Mouse (Mus musculus) left cerebral cortex, postnatal 10 days (tissue): ENCODE data around the gene Olfr147. TPM values are rescaled to one million over a fixed set of nuclear protein-coding genes. Genes with fewer than 3 reads are reported as not detected.
"Not testable (repeated sequence)": the region's sequence is repeated elsewhere in the genome, so short reads cannot be mapped to it uniquely, and the experiment has no call there.

Source experiments
- DNase-seq, 2 experiments: peaks; one replicate each; pipeline ENCODE4 v3.0.0; 2021 to 2022; ENCODE audit warnings: low spot score in 2 of 2, mixed read lengths in 1 of 2; ENCODE audit errors: extremely low spot score in 1 of 2
- intact Hi-C: fragments of 180-260 bp; cut with DNase I; formaldehyde crosslinking; loops from one replicate; pipeline ENCODE4 v1.15.1; 2025
- total RNA-seq, 2 experiments: library from RNA; stranded (reverse); gene quantifications; 2 replicates each; pipeline ENCODE4 v1.2.3; 2021

Olfr147 gene
- total RNA-seq, result not detected

GRCm38 (mm10) chr9:38401398-38401797, at the start of gene Olfr147:
Olfr147 (plus strand) TSS chr9:38401698.
- intact Hi-C loops, result no loop called here
- no peak for DNase-seq

DNA sequence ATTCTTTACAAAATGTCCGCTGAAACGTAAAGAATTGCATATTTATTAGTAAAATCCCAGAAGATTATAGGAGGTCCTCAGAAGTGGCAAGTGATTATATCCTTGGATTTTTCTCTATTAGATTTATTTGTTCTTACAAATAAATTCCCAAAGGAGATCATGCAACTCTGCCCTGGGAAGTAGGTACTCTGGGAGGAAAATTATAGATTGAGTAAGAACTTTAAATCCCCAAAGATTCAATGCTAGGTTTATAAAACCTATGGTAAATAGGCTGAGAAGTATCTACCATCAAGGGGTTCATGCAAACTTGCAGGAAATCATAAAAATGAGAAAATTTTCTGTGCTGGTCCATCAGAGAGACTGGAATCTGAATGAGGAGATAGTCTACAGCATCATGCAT, 34.9 kb upstream of the Olfr147 start, which contains the start of gene Olfr250:
Olfr250 (plus strand) TSS at position 301 of the 400 bp plus-strand sequence.
- DNase-seq, result no peak
- intact Hi-C loops, result no loop called here

GRCm38 (mm10) chr9:38376786-38377185, 24.7 kb upstream of the Olfr147 start, which contains the start of gene Olfr251:
Olfr251 (plus strand) TSS chr9:38377086.
- no peak for DNase-seq
- intact Hi-C loops, result no loop called here

DNA sequence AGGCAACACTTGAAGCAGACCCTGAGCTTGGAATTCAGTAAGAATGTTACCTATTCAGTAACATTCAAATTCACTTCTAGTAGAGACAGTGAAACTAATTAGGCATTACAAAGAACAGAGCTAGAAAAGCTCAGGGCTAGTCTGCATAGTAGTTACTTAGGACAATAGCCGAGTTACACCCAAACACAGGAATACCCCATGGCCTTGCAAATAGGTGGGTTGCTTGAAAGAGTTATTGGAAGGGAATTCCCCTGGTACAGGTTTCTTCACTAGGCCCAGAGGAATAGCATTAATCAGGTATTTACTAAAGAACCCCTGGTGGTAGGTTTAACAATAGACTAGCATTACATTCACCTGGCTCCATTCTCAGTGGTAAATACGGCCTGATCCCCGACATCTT, 6.0 kb downstream of the Olfr147 start:
- intact Hi-C loops, DNase-seq: not testable (repeated sequence)

- DNase-seq, intact Hi-C loops: not testable (repeated sequence)
Measured at GRCm38 (mm10) chr9:38413502-38413901, 12.0 kb downstream of the Olfr147 start.

DNA sequence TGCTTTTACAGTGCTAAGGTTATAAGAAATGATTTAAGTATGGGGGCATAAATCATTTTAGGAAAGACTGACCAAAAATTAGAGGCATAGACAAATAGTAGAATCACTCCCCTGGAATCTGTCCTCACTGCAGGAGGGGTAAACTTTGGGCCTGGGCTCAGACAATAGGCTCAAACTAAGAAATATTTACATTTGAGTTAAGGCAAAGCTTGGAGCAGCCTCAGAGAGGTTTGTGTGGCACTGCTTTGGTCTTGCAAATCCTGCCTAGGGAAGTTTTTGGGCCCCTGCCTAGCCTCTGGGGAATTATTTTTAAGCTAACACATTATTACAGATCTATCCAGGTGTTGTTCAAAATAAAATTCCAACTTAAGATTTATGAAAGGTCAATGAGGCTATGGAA, 22.3 kb downstream of the Olfr147 start:
- intact Hi-C loops, result no loop called here
- DNase-seq, result no peak

DNA sequence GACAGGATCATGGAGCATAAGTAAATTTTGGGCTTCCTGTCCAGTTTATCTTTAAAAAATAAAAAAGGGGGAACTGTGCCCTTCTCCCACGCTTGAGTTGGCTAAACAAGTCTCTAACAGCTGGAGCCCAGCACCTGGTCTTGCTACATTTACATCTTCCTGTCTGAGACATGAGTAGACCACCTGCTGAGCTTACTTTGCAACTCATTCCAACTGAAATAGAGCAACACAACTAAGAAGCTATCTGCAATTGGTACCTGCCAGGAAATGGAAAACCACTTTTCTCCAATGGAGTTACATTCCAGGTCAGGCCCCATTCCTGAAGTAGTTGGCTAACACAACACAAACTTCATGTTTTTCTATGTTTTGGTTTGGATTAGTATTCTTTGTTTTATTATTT, 25.5 kb downstream of the Olfr147 start:
- intact Hi-C loops, result no loop called here
- DNase-seq, result no peak

DNA sequence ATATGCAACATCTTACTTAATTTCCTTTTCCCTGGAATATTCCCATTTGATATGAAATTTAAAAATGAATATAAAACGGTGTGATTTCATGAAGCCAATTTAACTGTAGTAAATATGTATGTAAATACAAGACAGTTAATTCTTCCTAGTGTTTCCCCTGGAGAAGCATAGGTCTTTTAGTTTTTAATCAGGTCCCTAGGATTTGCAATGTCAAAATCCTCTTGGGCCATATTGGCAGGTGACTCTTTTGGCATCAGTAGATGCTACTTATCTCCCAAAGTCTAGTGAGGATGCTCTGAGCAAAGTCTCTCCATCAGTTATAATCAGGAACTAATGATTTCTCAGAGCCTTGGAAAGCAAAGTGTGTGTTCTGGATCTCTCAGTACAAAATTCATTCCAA, 27.7 kb downstream of the Olfr147 start, which contains the start of gene Olfr901:
Olfr901 (plus strand) TSS at position 301 of the 400 bp plus-strand sequence.
- no peak for DNase-seq
- intact Hi-C loops, result no loop called here

DNA sequence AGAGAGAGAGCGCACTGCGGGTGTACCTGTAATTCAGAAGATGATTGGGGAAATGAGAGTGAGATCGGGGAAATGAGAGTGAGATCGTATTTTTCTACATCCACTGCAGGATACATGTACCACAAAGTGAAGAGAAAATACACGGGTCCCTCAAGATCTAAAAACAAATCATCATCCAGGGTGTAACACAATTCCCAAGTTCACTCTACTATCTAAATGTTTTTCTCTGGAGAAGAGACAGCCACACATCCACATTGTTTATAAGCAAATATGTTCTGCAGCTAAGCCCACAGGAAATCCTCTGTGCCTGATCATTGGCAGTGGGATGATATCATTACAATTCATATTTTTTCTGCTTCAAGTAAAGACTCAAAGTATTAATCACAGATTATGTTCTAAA, 45.9 kb downstream of the Olfr147 start, which contains the start of gene Olfr902:
Olfr902 (plus strand) TSS at position 301 of the 400 bp plus-strand sequence.
- no peak for DNase-seq
- intact Hi-C loops, result no loop called here

Other genes starting within 250 kb of the Olfr147 start
- gene Olfr891, start 220.9 kb upstream of the Olfr147 start, total RNA-seq, result not detected
- gene Olfr893, start 193.3 kb upstream of the Olfr147 start, total RNA-seq, result not detected
- gene Olfr894, start 183.6 kb upstream of the Olfr147 start, total RNA-seq, result not detected
- not detected for gene Olfr143, start 148.9 kb upstream of the Olfr147 start, total RNA-seq
- gene Olfr895, start 133.8 kb upstream of the Olfr147 start, total RNA-seq, result not detected
- not detected for gene Olfr896-ps1, start 110.6 kb upstream of the Olfr147 start, total RNA-seq
- not detected for gene Olfr25, start 72.6 kb upstream of the Olfr147 start, total RNA-seq
- gene Olfr898, start 53.3 kb upstream of the Olfr147 start, total RNA-seq, result not detected
- not detected for gene Olfr250, start 34.8 kb upstream of the Olfr147 start, total RNA-seq
- not detected for gene Olfr251, start 24.6 kb upstream of the Olfr147 start, total RNA-seq
- gene Olfr901, start 27.8 kb downstream of the Olfr147 start, total RNA-seq, result not detected
- not detected for gene Olfr902, start 46.0 kb downstream of the Olfr147 start, total RNA-seq
- gene Olfr904, start 61.4 kb downstream of the Olfr147 start, total RNA-seq, result not detected
- not detected for gene Olfr905, start 69.4 kb downstream of the Olfr147 start, total RNA-seq
- gene Olfr906, start 85.4 kb downstream of the Olfr147 start, total RNA-seq, result not detected
- not detected for gene Olfr907, start 94.1 kb downstream of the Olfr147 start, total RNA-seq
- gene Olfr911-ps1, start 119.9 kb downstream of the Olfr147 start, total RNA-seq, result not detected
- gene Olfr910, start 136.2 kb downstream of the Olfr147 start, total RNA-seq, result not detected
- not detected for gene Olfr912, start 178.5 kb downstream of the Olfr147 start, total RNA-seq
- gene Olfr913, start 191.1 kb downstream of the Olfr147 start, total RNA-seq, result not detected
- not detected for gene Olfr914, start 203.4 kb downstream of the Olfr147 start, total RNA-seq